ENCODE assay signal across 13 mouse cellular contexts in genomic region chr11:51946144-51946543, GRCm38 (mm10). TPM values are rescaled to one million over a fixed set of nuclear protein-coding genes. Genes with fewer than 3 reads are reported as not detected.
DNase-seq lines count a peak whose midpoint lies in the region; ATAC-seq lines count a peak whose summit lies in the region.
"Had no signal": no experiment of that assay in that cellular context is flagged by ENCODE, and none has a peak within 500 bp of the region (broad histone marks: within the 10 kb centered on the region; RNA-seq: fewer than 3 reads in every experiment).

No protein-coding gene starts in this region.

- no peaks in the 10 kb centered on the region for H3K9me3 ChIP-seq in heart, embryonic 10.5 days
- H3K9me3 ChIP-seq: kidney, embryonic 15.5 days; limb, embryonic 15.5 days; neural tube, embryonic 13.5 days had no signal

- H3K4me3 ChIP-seq in heart, embryonic 10.5 days = no peak overlapping the region
- H3K4me3 ChIP-seq: erythroblast, embryonic 14.5 days; kidney, embryonic 15.5 days; limb, embryonic 15.5 days; neural tube, embryonic 13.5 days had no signal

- no peak for DNase-seq in heart, embryonic 10.5 days (ENCODE audit: low spot score)
- no peak for DNase-seq in heart, postnatal 14 days
- peak; percentile 47 for DNase-seq in layer of hippocampus, adult 9-11 months
- no peak for DNase-seq in layer of hippocampus, postnatal 14 days (ENCODE audit: low spot score in 2 of 2)
- peak; percentile 35 for DNase-seq in 3T3-L1 (ENCODE audit: low read depth, low spot score)
- peak; percentile 76 for DNase-seq in brain, adult 2 months (ENCODE audit: low read depth, low spot score)
- DNase-seq: lung, adult 18-20 months had no signal

- WGBS in heart, embryonic 10.5 days = 67% methylated on average over 6 of the region's 6 CpGs

- peaks cover 40% of the 10 kb centered on the region for H3K4me1 ChIP-seq in heart, embryonic 10.5 days
- H3K4me1 ChIP-seq: kidney, embryonic 15.5 days had no signal

- H3K27me3 ChIP-seq in heart, embryonic 10.5 days (ENCODE audit: insufficient read depth, poor library complexity, severe bottlenecking) = no peaks in the 10 kb centered on the region
- H3K27me3 ChIP-seq: limb, embryonic 15.5 days; neural tube, embryonic 13.5 days had no signal

- no peak for ATAC-seq in activated CD4-positive, CD25-positive, alpha-beta regulatory T cell, adult 4 months

- H3K27ac ChIP-seq in heart, embryonic 10.5 days = peak overlapping the region; percentile 79; the same call in 1 of the 2 replicates
- H3K27ac ChIP-seq: kidney, embryonic 15.5 days; limb, embryonic 15.5 days; macrophage had no signal

- intact Hi-C loops in heart, postnatal 14 days (cut with DNase I) = no loop called here

- H3K36me3 ChIP-seq in heart, embryonic 10.5 days = no peaks in the 10 kb centered on the region
- H3K36me3 ChIP-seq: kidney, embryonic 15.5 days; limb, embryonic 15.5 days; neural tube, embryonic 13.5 days had no signal

RNA-seq across cellular contexts. Expression of gene Cdkn2aipnl, which starts 21.3 kb away (rescaled TPM):
- polyA plus RNA-seq in heart, embryonic 10.5 days (2016; fragmentation: Nextera tagmentation; extraction: Ambion mirVana) = 89.1 and 105 TPM in 2 replicates
- total RNA-seq in heart, postnatal 14 days (2021) = 10 to 100 TPM; 13.0 to 16.2 TPM
- 10 to 100 TPM; 28.7 to 33.7 TPM for total RNA-seq in layer of hippocampus, postnatal 14 days (2021)
- 10 to 100 TPM; 80.8 to 84.4 TPM for polyA plus RNA-seq in activated CD4-positive, CD25-positive, alpha-beta regulatory T cell, adult 4 months (2017; shearing (Covaris generic))

RNA-seq across cellular contexts. Expression of gene Ube2b, which starts 54.4 kb away (rescaled TPM):
- polyA plus RNA-seq in heart, embryonic 10.5 days (2016; fragmentation: Nextera tagmentation; extraction: Ambion mirVana) = 224 and 227 TPM in 2 replicates
- total RNA-seq in heart, postnatal 14 days (2021) = 100 to 1,000 TPM; 229 to 232 TPM
- total RNA-seq in layer of hippocampus, postnatal 14 days (2021) = 100 to 1,000 TPM; 166 to 171 TPM
- polyA plus RNA-seq in activated CD4-positive, CD25-positive, alpha-beta regulatory T cell, adult 4 months (2017; shearing (Covaris generic)) = 100 to 1,000 TPM; 141 to 220 TPM

RNA-seq across cellular contexts. Expression of gene Cdkl3, which starts 57.9 kb away (rescaled TPM):
- 8.0 and 10.3 TPM in 2 replicates for polyA plus RNA-seq in heart, embryonic 10.5 days (2016; fragmentation: Nextera tagmentation; extraction: Ambion mirVana)
- total RNA-seq in heart, postnatal 14 days (2021) = 1 to 10 TPM; 5.4 to 7.3 TPM
- 10 to 100 TPM; 20.4 to 20.8 TPM for total RNA-seq in layer of hippocampus, postnatal 14 days (2021)
- polyA plus RNA-seq in activated CD4-positive, CD25-positive, alpha-beta regulatory T cell, adult 4 months (2017; shearing (Covaris generic)) = 1 to 10 TPM; 3.1 to 4.0 TPM
- polyA plus RNA-seq: erythroblast, embryonic 14.5 days had no signal

Comparison
In these comparisons a context has a peak if more than half of its experiments do, and no peak if none do; other contexts are left out.
1. DNase-seq: peak in layer of hippocampus, adult 9-11 months (single experiment), 3T3-L1 (single experiment) and brain, adult 2 months (single experiment); none in heart, embryonic 10.5 days (single experiment), heart, postnatal 14 days (0 of 2) and layer of hippocampus, postnatal 14 days (0 of 2).